Mouse (Mus musculus) heart, adult 2 months (tissue): Measurements from ENCODE around the gene Tmem50a. TPM values are rescaled to one million over a fixed set of nuclear protein-coding genes. Genes with fewer than 3 reads are reported as not detected.

ENCODE experiments used
- DNase-seq, 2 experiments: peaks; one replicate each; pipeline ENCODE4 v3.0.0; 2021
- H3K27ac ChIP-seq: fragments of 200-600 bp; 2 replicates; pipeline ENCODE4 v1.8.1; 2022
- H3K27me3 ChIP-seq: fragments of 200-500 bp; 2 replicates; pipeline ENCODE4 v1.6.1; 2012; ENCODE audit warnings: mild to moderate bottlenecking, low read length, inconsistent platforms, mixed read lengths; ENCODE audit not compliant: control insufficient read depth, insufficient read depth
- H3K36me3 ChIP-seq: fragments of 200-500 bp; 2 replicates; pipeline ENCODE4 v1.6.1; 2012; ENCODE audit warnings: low read length, inconsistent platforms; ENCODE audit not compliant: control insufficient read depth, insufficient read depth
- H3K4me1 ChIP-seq: fragments of 200-500 bp; 2 replicates; pipeline ENCODE4 v1.6.1; 2011; ENCODE audit warnings: low read length; ENCODE audit not compliant: control insufficient read depth, insufficient read depth
- H3K4me3 ChIP-seq: fragments of 200-600 bp; 2 replicates; pipeline ENCODE4 v1.8.1; 2022
- H3K79me2 ChIP-seq: fragments of 200-500 bp; replicated peaks from 2 replicates; pipeline ENCODE4 v1.6.1; 2012; ENCODE audit warnings: mild to moderate bottlenecking, inconsistent platforms, low read length, moderate library complexity, mixed read lengths; ENCODE audit not compliant: control insufficient read depth, insufficient read depth
- H3K9ac ChIP-seq: fragments of 200-500 bp; 2 replicates; pipeline ENCODE4 v1.6.1; 2012; ENCODE audit warnings: low read depth, mild to moderate bottlenecking, control low read depth, inconsistent platforms, low read length, mixed read lengths
- CTCF ChIP-seq: fragments of 200-600 bp; IDR thresholded peaks from 2 replicates; pipeline ENCODE4 v1.8.1; 2022; ENCODE audit warnings: antibody characterized with exemption, mild to moderate bottlenecking, moderate library complexity
- EP300 ChIP-seq: fragments of 200-500 bp; IDR thresholded peaks from 2 replicates; pipeline ENCODE4 v1.6.1; 2011; ENCODE audit warnings: low read depth, low read length, control low read depth; ENCODE audit not compliant: insufficient read depth
- POLR2A ChIP-seq: fragments of 200-500 bp; IDR thresholded peaks from 2 replicates; pipeline ENCODE4 v1.6.1; 2011; ENCODE audit warnings: mild to moderate bottlenecking, low read depth, low read length, control low read depth; ENCODE audit not compliant: insufficient read depth
- WGBS: fragments of 180-500 bp; shearing (Covaris S2); methylation state at CpG from one replicate; pipeline ENCODE4 v1.1.7; 2018; 5-methylcytosine and 5-hydroxymethylcytosine counted together
- intact Hi-C: fragments of 180-260 bp; cut with DNase I; formaldehyde crosslinking; loops from one replicate; pipeline ENCODE4 v1.15.1; 2025
- polyA plus RNA-seq: library from polyadenylated mRNA; depleted of rRNA; stranded (reverse); fragments of >200 nt; gene quantifications from 2 replicates; pipeline ENCODE4 v1.2.3, GENCODE M21; 2012
- total RNA-seq, 2 experiments: library from RNA; stranded (reverse); gene quantifications; 2 replicates each; pipeline ENCODE4 v1.2.3; 2021

Tmem50a gene
- total and polyA plus RNA-seq, 3 experiments: 59.3 to 81.8 (median 69.2) TPM

- TF ChIP-seq POLR2A: no peak
- no peak for TF ChIP-seq CTCF
- TF ChIP-seq EP300: no peak
- H3K27ac ChIP-seq: no peak within 1 kb of the TSS
- H3K4me1 ChIP-seq: no peaks in the 10 kb centered on the region
- H3K4me3 ChIP-seq: no peak within 1 kb of the TSS
- H3K79me2 ChIP-seq: no peaks in the 10 kb centered on the region
- no peaks in the 10 kb centered on the region; the same call in 1 of the 2 replicates for H3K27me3 ChIP-seq
- no peak for DNase-seq
- intact Hi-C loops: no loop called here
- WGBS: 42% methylated on average over 14 of the region's 14 CpGs
- no peak within 1 kb of the TSS for H3K9ac ChIP-seq
- no peaks in the 10 kb centered on the region for H3K36me3 ChIP-seq
Measured at GRCm38 (mm10) chr4:134863937-134864729, 50.7 kb downstream of the Tmem50a start, which contains the start of gene Rhd. TSS of gene Rhd (plus strand) at chr4:134864536.

GRCm38 (mm10) chr4:134862996-134863395 is 51.8 kb downstream of the Tmem50a start:
- no peak for DNase-seq
- H3K27ac ChIP-seq: no peak overlapping the region
- H3K4me3 ChIP-seq: no peak overlapping the region
- no peaks in the 10 kb centered on the region; the same call in 1 of the 2 replicates for H3K27me3 ChIP-seq
- TF ChIP-seq POLR2A (no peak), EP300 (no peak), CTCF (no peak)
- intact Hi-C loops: no loop called here
- no peak overlapping the region for H3K9ac ChIP-seq
- H3K79me2 ChIP-seq: no peaks in the 10 kb centered on the region
- H3K36me3 ChIP-seq: no peaks in the 10 kb centered on the region
- no peaks in the 10 kb centered on the region for H3K4me1 ChIP-seq
- WGBS: 87% methylated on average over 7 of the region's 7 CpGs

GRCm38 (mm10) chr4:134861884-134862283 is 52.9 kb downstream of the Tmem50a start:
- WGBS: 75% methylated on average over 6 of the region's 6 CpGs
- H3K4me3 ChIP-seq: no peak overlapping the region
- no peaks in the 10 kb centered on the region for H3K27me3 ChIP-seq
- H3K9ac ChIP-seq: no peak overlapping the region
- no peak overlapping the region for H3K27ac ChIP-seq
- no peaks in the 10 kb centered on the region for H3K79me2 ChIP-seq
- TF ChIP-seq POLR2A (no peak), EP300 (no peak)
- no peaks in the 10 kb centered on the region for H3K4me1 ChIP-seq
- H3K36me3 ChIP-seq: no peaks in the 10 kb centered on the region
- intact Hi-C loops: no loop called here
- no peak for DNase-seq

GRCm38 (mm10) chr4:134858494-134858893 is 56.3 kb downstream of the Tmem50a start:
- H3K79me2 ChIP-seq: no peaks in the 10 kb centered on the region
- intact Hi-C loops: loop anchor here (5.0 kb wide), 1 partner anchor 49 kb away; no protein-coding TSS in a partner anchor
- no peaks in the 10 kb centered on the region for H3K36me3 ChIP-seq
- no peak overlapping the region for H3K9ac ChIP-seq
- no peak overlapping the region for H3K4me3 ChIP-seq
- 84% methylated on average over 4 of the region's 4 CpGs for WGBS
- DNase-seq: no peak
- H3K27ac ChIP-seq: no peak overlapping the region
- no peaks in the 10 kb centered on the region for H3K27me3 ChIP-seq
- no peaks in the 10 kb centered on the region for H3K4me1 ChIP-seq
- TF ChIP-seq CTCF (no peak), EP300 (no peak), POLR2A (no peak)

GRCm38 (mm10) chr4:134856501-134856900 is 58.3 kb downstream of the Tmem50a start:
- Histone ChIP-seq H3K79me2 (peaks cover 3% of the 10 kb centered on the region; the same call in 1 of the 2 replicates), H3K27me3 (no peaks in the 10 kb centered on the region), H3K4me1 (peaks cover 3% of the 10 kb centered on the region), H3K36me3 (peaks cover 5% of the 10 kb centered on the region), H3K27ac (no peak overlapping the region), H3K9ac (no peak overlapping the region), H3K4me3 (no peak overlapping the region)
- intact Hi-C loops: loop anchor here (5.0 kb wide), 1 partner anchor 51 kb away; no protein-coding TSS in a partner anchor
- TF ChIP-seq POLR2A (no peak), EP300 (no peak), CTCF (no peak)
- DNase-seq: no peak
- WGBS: 62% methylated on average over 5 of the region's 5 CpGs

GRCm38 (mm10) chr4:134856056-134856455 is 58.8 kb downstream of the Tmem50a start:
- peaks cover 3% of the 10 kb centered on the region for H3K4me1 ChIP-seq
- TF ChIP-seq CTCF (no peak), POLR2A (no peak), EP300 (no peak)
- no peak overlapping the region for H3K27ac ChIP-seq
- intact Hi-C loops: loop anchor here (5.0 kb wide), 1 partner anchor 51 kb away; no protein-coding TSS in a partner anchor
- H3K4me3 ChIP-seq: no peak overlapping the region
- H3K9ac ChIP-seq: no peak overlapping the region
- 52% methylated on average over 5 of the region's 5 CpGs for WGBS
- no peak for DNase-seq
- H3K36me3 ChIP-seq: peaks cover 6% of the 10 kb centered on the region
- peaks cover 3% of the 10 kb centered on the region; the same call in 1 of the 2 replicates for H3K79me2 ChIP-seq
- no peaks in the 10 kb centered on the region for H3K27me3 ChIP-seq
